Mouse (Mus musculus) lung, adult 2 months (tissue): ENCODE measurements around the gene Cct8l1. TPM values are rescaled to one million over a fixed set of nuclear protein-coding genes. Genes with fewer than 3 reads are reported as not detected.

ENCODE experiments used
- DNase-seq: peaks from one replicate; pipeline ENCODE4 v3.0.0; 2022
- H3K4me1 ChIP-seq: fragments of 200-500 bp; 2 replicates; pipeline ENCODE4 v1.6.1; 2011; ENCODE audit warnings: low read length; ENCODE audit not compliant: control insufficient read depth, insufficient read depth
- H3K4me3 ChIP-seq: fragments of 200-500 bp; replicated peaks from 2 replicates; pipeline ENCODE3; 2011; ENCODE audit warnings: low read depth, mild to moderate bottlenecking, control low read depth, low read length; ENCODE audit errors: extremely low read depth
- CTCF ChIP-seq: fragments of 200-500 bp; IDR thresholded peaks from 2 replicates; pipeline ENCODE4 v1.5.1; 2011; ENCODE audit warnings: mild to moderate bottlenecking, low read length, control low read depth; ENCODE audit not compliant: insufficient read depth
- POLR2A ChIP-seq: fragments of 200-500 bp; IDR thresholded peaks from 2 replicates; pipeline ENCODE4 v1.6.1; 2011; ENCODE audit warnings: low read depth, mild to moderate bottlenecking, control low read depth, low read length, borderline replicate concordance; ENCODE audit errors: extremely low read depth
- WGBS: fragments of 180-500 bp; shearing (Covaris S2); methylation state at CpG from one replicate; pipeline ENCODE4 v1.1.7; 2018; 5-methylcytosine and 5-hydroxymethylcytosine counted together
- polyA plus RNA-seq: library from polyadenylated mRNA; depleted of rRNA; stranded (reverse); fragments of >200 nt; gene quantifications from 2 replicates; pipeline ENCODE4 v1.2.3, GENCODE M21; 2012; rRNA removed

Cct8l1 gene
- polyA plus RNA-seq, 1 experiment, result not detected

- WGBS, result 83% methylated on average over 2 of the region's 2 CpGs
- TF ChIP-seq POLR2A, result no peak
- TF ChIP-seq CTCF, result no peak
Observed at GRCm38 (mm10) chr5:25541661-25542060, 25.8 kb downstream of the Cct8l1 start.

DNA sequence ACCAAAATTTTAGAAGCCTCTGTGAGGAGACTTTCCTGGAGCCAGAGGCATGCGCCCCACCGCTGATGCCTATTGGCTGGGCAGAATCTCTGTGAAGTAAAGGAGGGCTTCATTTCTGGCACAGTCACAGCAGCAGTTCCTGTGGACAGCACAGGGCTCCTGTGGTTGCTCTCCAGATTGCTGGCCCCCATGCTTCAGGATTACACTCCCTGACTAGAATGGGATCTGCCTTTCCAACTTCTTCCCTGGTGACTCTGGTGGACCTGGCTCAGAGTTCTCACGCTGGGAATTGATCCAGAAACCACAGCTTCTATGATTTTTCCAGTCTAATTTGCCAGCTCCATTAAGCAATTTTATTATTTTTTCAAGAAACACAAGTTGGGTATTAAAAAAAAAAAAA is 28.2 kb downstream of the Cct8l1 start:
- TF ChIP-seq CTCF, result no peak
- no peak for TF ChIP-seq POLR2A
- WGBS, result 84% methylated on average over 3 of the region's 3 CpGs
- no peak for DNase-seq
- H3K4me1 ChIP-seq, result no peaks in the 10 kb centered on the region
- no peak overlapping the region for H3K4me3 ChIP-seq

More at GRCm38 (mm10) chr5:25541661-25542060, 25.8 kb downstream of the Cct8l1 start:
- DNase-seq, result no peak
- no peaks in the 10 kb centered on the region for H3K4me1 ChIP-seq
- H3K4me3 ChIP-seq, result no peak overlapping the region

- TF ChIP-seq CTCF (no peak), POLR2A (no peak)
- WGBS, result 47% methylated on average over 5 of the region's 5 CpGs
- Histone ChIP-seq H3K4me3 (no peak overlapping the region), H3K4me1 (no peaks in the 10 kb centered on the region)
- DNase-seq, result no peak
Observed at GRCm38 (mm10) chr5:25544566-25544965, 28.7 kb downstream of the Cct8l1 start.

DNA sequence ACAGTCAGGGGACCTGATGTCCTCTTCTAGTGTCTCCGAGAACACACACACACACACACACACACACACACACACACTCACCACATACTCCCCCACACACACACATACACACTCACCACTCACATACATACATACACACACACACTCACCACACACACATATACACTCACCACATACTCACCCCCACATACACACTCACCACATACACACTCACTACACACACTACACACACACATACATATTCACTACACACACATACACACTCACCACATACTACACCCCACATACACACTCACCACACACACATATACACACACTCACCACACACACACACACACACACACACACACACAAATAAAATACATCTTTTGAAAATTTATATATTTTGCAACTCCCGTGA is 31.0 kb downstream of the Cct8l1 start:
- WGBS, result 100% methylated on average over 2 of the region's 2 CpGs
- Histone ChIP-seq H3K4me1 (no peaks in the 10 kb centered on the region), H3K4me3 (no peak overlapping the region)
- no peak for DNase-seq
- no peak for TF ChIP-seq CTCF
- no peak for TF ChIP-seq POLR2A

DNA sequence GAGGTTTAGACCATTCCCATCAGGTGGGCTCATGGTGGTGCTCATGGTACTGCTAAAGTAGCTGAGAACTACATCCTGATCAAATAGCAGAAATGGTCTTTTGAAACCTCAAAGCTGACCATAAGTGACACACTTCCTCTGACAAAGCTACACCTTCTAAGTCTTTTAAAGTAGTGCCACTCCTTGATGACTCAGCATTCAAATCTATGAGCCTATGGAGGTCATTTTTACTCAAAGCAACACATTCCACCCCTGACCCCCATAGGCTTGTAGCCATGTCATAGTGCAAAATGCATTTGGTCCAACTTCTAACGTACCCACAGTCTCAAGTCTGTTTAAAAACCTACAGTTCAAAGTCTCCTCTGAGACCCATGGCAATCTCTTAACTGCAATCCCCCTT is 35.0 kb downstream of the Cct8l1 start:
- no peak for TF ChIP-seq CTCF
- TF ChIP-seq POLR2A, result no peak
- Histone ChIP-seq H3K4me1 (no peaks in the 10 kb centered on the region), H3K4me3 (no peak overlapping the region)
- WGBS, result 81% methylated on average over 1 of the region's 1 CpGs
- DNase-seq, result no peak

- DNase-seq, result no peak
- TF ChIP-seq POLR2A (no peak), CTCF (no peak)
- WGBS, result 86% methylated on average over 1 of the region's 1 CpGs
- Histone ChIP-seq H3K4me3 (no peak overlapping the region), H3K4me1 (no peaks in the 10 kb centered on the region)
Observed at GRCm38 (mm10) chr5:25554210-25554609, 38.3 kb downstream of the Cct8l1 start.

- H3K4me1 ChIP-seq, result no peaks in the 10 kb centered on the region
- no peak for DNase-seq
- 37% methylated on average over 1 of the region's 1 CpGs for WGBS
- H3K4me3 ChIP-seq, result no peak overlapping the region
- TF ChIP-seq CTCF (no peak), POLR2A (no peak)
Observed at GRCm38 (mm10) chr5:25554689-25555088, 38.8 kb downstream of the Cct8l1 start.

DNA sequence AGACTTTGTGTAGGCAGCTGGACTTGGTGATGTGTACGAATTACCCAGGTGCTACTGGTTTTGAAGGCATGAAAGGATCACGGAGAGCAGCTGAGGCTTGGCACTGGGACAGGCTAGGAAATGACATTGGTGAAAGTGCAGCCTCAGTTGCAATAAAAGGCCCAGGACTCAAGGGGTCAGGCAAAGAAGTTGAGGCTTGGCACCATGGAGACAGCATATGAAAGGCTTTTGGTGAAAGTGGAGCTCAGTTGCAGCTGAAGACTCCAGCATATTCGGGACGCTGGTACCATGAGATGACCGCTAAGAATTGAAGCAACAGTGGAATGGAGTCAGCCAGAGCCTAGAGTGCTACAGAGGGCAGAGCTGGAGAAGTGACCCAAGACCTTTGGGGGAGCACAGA is 39.8 kb downstream of the Cct8l1 start:
- DNase-seq, result no peak
- WGBS, result 83% methylated on average over 5 of the region's 5 CpGs
- Histone ChIP-seq H3K4me3 (no peak overlapping the region), H3K4me1 (no peaks in the 10 kb centered on the region)
- no peak for TF ChIP-seq CTCF
- TF ChIP-seq POLR2A, result no peak

DNA sequence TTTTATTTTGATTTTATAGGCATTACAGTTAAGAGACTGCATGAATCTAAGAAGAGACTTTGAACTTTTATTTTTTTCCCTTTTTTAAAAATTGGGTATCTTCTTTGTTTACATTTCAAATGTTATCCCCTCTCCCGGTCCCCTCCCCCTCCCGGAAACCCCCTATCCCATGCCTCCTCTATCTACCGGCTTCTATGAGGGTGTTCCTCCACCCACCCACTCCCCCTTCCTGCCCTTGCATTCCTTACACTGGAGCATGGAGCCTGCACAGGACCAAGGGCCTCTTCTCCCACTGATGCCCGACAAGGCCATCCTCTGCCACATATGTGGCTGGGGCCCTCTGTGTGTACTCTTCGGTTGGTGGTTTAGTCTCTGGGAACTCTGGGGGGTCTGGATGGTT is 40.5 kb downstream of the Cct8l1 start:
- no peak overlapping the region for H3K4me3 ChIP-seq
- no peak for DNase-seq
- no peak for TF ChIP-seq POLR2A
- no peak for TF ChIP-seq CTCF
- H3K4me1 ChIP-seq, result no peaks in the 10 kb centered on the region
- WGBS, result 66% methylated on average over 5 of the region's 5 CpGs

Other genes starting within 250 kb of the Cct8l1 start
- 13.6 and 19.0 TPM in 2 replicates for gene Kmt2c, start 17.3 kb upstream of the Cct8l1 start, polyA plus RNA-seq
- gene Xrcc2, start 189.8 kb downstream of the Cct8l1 start, polyA plus RNA-seq, result 2.8 and 3.8 TPM in 2 replicates
- gene Actr3b, start 243.9 kb downstream of the Cct8l1 start, polyA plus RNA-seq, result 0.59 and 1.0 TPM in 2 replicates